Mouse (Mus musculus) c-Kit-positive CD71-positive TER-119-negative erythroid progenitor cells, embryonic 14.5 days (primary cell): Measurements from ENCODE around the gene Atxn7l3.

Experiments
- DNase-seq: peaks from one replicate; pipeline ENCODE4 v3.0.0-alpha.2; 2013; ENCODE audit warnings: low read depth

The Atxn7l3 gene

DNA sequence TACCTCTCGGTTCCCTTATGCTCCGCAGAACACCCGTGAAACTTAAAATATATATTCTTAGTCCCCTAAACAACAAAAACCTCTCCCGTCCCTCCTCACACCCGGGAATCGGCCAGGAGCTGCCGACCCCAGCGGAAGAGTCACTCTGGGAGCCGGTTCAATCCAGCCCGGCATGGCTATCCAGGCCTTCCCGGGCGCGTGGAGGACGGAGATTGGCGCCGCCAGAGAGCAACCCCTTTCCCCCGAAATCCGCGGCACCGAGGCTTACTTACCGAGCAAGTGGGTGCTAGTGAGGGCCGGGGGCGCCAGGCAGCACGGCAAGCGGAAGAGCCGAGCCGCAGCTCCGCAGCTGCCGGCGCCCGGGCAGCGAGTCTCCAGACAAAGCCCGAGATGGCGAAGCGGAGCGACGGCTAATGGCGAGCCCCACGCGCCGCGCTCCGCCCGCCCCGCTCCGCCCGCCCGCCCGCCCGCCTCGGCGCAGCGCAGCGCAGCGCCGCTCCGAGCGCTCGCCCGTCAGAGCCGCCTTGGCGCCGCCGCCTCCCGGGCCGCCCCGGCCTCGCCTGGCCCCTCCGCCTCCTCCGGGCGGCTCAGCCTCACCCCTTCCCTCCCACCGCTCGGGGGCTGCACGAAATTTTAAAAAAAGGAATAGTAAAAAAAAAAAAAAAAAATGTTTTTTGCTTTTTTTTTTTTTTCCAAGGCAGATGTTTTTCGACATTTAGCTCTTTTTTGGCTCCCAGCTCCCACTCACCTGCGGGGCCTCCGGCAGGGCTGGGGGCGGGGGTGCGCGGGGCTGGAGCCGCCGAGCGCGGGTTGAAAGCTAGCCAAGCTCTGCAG lies 22.4 kb upstream of the Atxn7l3 start:
- no peak for DNase-seq

DNA sequence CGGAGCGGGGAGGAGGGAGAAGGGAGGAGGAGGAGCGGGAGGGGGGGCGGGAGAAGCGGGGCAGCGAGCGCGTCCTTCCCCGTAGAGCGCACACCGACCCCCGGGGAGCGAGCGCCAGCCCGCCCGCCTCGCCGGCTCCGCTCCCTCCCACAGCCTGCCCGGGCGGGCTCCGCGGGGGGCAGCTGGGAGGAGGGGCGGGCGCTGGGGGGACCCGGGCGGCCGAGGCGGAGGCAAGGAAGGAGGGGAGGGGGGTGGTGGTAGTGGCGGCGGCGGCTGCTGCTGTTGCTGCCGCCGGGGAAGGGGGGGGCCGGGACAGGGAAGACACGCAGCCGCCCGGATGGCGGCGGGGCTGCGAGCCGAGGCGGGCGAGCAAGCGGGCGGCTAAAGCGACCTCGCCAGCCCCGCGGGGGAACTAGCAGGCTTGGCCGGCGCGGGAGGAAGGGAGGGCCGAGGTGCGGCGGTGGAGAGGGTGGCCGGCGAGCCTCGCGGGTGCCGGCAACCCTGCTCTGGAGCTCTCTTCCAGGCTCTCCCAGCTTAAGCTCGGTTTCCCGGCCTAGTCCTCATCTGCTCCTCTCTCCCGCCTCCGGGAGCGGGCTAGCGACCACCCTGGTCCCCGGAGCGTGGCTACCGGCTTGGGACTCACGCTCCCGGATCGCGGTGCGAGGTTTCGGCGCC lies 21.6 kb upstream of the Atxn7l3 start:
- DNase-seq = no peak

DNA sequence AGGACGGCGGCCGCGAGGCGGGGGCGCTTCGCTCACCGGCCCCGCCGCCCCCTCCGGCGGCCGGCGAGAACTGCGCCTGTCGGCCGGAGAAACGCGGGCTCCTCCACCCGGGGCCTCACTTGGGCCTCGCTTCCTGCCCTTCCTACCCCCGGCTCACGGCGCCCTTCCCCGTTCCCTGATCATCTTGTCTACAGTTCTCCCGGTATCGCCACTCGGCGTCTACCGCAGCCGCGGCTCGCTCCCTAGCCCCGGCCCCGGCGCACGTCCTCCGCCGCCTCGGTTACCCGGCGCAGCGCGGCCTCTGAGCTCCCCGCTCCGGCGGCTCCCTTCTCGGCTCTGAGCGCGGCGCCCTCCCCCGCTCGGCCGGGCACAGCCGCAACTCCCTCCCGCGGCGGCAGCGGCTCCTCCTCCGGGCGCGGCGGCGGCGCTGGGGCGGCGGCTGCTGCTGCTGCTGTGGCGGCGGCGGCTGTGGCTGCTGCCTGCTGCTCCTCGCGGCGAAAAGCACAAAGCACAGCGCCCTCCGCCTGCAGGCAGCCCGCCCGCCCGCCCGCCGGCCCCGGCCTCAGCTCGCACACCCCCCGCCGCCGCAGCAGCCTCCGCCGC lies 21.0 kb upstream of the Atxn7l3 start:
- no peak for DNase-seq

DNA sequence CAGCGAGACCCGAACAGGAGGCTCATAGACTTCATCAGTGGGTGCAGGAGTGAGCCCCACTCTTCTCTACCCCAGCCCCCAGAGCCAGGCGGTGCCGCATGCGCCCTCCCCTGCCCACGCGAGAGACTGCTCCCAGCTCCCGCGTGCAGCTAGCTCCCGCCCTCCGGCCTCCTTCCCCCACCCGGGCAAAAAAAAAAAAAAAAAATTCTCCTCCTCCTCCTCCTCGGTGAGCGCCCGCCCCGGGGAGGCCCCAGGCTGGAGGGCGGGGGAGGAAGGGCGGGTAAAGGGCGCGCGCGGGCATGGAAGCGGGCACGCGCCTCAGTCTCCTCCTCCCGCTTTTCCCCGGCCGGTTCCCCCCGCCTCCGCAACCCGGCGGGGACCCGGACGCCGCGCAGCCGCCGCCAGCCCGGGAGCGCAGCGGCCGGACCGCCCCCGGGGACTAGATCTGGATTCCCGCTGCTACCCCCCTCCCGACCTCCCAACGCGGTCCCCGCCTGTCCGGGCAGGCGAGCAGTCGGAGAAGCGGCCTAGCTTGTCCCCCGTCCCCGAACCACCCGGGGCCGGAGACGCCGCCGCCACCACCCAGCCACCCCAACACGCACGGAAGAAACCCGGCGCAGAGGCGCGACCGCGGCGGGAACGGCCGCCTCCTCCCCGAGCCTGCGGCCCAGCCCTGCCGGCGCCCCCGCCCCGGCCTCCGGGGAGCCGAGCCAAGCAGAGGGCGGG lies 20.3 kb upstream of the Atxn7l3 start:
- peak; percentile 86 for DNase-seq

DNA sequence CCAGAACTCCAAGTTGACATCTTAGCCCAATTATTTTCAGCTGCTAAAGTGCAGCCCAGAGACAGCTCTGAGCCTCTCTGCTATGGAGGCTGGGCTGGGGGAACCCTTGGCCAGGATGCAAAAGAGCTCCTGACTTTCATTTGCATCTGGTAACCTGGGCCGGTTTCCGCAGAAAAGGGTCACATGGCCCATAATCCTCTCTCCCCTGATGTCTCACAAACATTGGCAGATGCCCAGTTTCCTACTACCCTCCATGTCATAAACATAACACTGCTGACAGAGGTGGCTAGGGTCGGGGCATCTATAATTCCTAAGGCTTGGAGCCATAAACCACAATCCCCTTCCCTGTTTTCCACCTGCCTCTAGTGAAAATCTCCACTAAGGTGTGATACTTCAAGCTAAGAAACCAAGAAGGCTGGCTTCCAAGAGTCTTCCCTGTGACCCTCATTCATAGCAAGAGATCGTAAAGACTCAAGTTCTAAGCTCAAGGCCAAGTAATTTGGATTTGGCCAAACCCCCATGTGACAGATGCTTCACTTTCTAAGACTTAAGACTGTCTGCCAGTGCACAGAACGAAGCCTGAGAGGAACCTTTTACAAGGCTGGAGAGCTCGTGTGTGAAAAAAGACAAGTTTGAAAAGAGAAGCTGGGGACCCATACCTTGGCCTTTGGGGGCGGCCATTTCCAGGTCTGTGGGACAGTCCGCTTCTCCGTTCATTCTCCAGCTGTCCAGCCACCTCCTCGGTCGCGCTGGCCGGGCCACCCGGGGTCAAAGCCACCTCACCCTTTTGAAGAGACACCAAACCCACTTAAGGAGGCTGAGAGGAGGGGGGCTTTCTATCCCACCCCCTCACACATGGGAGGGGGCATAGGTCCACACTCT lies 19.5 kb upstream of the Atxn7l3 start:
- no peak for DNase-seq

DNA sequence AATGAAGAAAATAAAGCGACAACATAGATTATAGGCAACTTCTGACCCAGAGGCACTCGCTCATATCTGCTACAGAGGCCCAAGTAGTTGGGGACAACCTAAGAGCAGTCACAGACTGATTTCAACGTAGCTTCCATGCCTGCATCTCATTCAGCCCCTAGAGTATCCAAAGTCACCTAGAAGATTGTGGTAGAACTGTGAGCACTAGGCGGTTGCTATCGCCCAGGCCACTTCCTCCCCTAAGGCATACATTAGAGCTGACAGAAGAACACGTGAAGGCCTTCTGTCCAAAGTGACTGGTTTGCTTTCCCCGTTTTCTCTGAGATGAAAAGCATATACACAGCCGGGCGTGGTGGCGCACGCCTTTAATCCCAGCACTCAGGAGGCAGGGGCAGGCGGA lies 17.9 kb upstream of the Atxn7l3 start:
- no peak for DNase-seq

GRCm38 (mm10) chr11:102312586-102312985 lies 16.2 kb upstream of the Atxn7l3 start:
- no peak for DNase-seq

- no peak for DNase-seq
Observed at GRCm38 (mm10) chr11:102311966-102312365, 15.5 kb upstream of the Atxn7l3 start.

- DNase-seq = no peak
Observed at GRCm38 (mm10) chr11:102310768-102311695, 14.6 kb upstream of the Atxn7l3 start.

DNA sequence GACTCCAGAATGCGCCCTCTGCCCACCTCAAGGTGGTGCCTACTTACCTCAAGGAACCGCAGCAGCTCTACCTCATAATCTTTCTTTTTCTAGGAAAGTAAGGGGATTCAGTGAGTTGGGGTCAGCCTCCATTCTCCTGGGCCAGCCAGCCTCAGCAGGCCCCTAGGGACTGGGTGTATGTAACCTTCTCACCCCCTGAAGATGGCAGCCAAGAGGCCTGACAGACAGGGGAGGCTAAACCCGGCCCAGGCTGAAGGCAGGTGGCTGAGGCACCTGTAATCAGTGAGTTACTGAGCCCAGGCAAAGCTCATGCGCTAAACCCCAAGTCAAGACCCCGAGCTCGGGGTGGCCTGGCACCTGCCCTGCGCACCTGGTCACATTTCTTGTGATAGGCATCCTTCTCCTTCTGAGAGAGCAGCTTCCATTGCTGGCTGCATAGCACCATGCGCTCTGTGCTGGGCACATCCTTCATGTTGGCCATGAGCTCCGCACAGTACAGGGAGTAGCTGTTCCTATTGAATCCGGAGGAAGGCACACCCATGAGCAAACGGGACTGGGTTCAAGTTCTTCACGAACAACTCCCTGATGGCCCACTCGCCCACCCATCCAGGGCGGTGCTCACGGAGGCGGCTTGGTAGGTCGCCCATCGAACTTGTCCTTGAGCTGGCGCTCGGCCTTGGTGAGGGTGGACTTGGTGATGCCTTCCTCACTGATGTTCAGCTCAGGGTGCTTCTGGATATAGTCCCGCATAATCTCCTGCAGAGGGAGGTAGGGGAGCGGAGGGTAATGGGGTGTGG lies 13.6 kb upstream of the Atxn7l3 start:
- no peak for DNase-seq

- peak; percentile 96 for DNase-seq
Observed at GRCm38 (mm10) chr11:102308979-102309378, 12.5 kb upstream of the Atxn7l3 start.

GRCm38 (mm10) chr11:102308104-102308503 lies 11.7 kb upstream of the Atxn7l3 start:
- no peak for DNase-seq

- no peak for DNase-seq
Observed at GRCm38 (mm10) chr11:102305359-102305758, 8.9 kb upstream of the Atxn7l3 start.

GRCm38 (mm10) chr11:102304141-102304540 lies 7.7 kb upstream of the Atxn7l3 start:
- no peak for DNase-seq

- DNase-seq = peak; percentile 86
Observed at GRCm38 (mm10) chr11:102299839-102300238, 3.4 kb upstream of the Atxn7l3 start.

DNA sequence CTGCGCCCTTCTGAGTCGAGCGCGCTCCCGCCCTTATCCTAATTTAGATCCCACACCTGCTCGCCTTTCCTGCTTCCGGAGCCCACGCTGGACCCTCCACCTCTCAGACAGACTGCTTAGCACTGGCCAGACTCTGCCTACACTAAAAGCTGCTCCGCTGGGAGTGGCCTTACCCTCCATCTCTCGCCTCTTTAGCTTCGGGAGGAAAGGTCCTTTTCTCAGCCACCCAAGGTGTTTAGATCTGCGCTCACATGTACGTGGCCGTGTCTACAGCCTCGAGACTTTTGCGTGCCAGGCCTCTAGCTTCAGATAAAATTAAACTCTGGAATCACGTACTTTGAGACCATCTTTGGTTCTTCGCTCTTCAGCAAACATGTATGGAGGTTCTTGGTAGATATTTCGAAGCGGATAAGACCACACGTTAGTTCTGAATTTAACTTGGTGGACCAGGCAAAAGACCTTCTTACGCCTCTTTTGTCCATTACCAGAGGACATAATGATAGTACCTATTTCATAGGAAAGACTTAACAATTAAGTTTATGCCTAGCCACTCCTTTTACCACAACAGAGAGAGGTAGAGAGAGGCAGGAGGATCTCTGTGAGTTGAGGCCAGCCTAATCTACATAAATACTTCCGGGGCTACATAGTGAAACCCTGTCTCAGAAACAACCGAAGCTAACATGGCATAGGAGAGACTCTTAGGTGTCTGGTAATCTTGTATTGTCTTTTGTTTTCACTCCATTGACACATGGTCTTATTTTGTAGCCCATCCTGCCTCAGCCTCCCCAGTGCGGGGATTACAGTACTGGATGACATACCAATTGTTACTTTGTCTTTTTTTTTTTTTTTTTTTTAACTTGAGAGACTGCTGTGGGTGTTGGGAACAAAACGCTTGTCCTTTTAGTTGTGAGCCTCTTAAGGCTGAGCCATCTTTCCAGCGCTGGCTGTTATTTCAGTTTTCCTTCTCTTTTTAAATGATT lies 1.4 kb upstream of the Atxn7l3 start:
- DNase-seq = no peak

DNA sequence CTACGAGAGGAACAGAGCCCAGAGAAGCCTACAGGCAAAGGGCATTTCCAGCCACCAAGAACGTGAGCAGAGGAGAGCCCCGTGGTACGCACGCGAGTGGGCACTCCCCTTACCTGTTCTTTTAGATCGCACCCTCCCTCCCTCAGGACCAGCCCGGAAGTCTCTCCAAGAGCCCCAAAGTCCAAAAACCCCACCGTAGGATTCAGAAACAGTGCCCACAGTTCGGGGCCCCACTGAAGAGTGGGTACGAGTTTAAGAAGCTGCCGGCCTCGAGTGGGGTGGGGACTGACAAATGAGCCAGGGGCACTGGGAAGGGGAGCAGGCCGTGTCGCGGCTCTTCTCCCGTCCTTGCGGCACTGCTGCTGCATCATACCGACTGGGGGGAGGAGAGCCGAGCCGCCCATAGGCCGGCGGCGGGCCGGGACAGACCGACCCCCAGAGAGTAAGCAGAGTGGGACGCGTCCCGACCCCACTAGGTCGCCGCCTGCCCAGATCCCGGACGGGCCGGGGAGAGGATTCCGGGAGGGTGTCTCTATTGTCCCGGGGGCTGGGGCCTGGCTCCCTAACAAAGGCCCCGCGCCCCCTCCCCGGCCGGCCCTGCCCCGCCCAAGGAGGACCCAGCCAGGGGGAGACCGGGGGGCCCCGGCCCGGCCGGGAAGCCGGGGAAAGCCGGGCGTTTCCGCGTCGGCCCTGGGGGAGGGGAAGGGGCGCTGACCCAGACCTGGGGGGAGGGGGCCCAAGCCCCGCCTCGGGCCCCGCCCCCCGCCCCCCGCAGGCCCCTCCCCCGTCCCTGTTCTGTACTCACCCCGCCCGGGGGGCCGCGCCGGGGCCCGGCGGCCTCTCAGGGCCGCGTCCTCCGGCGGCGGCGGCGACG lies 596 bp downstream of the Atxn7l3 start:
- DNase-seq = no peak
